Mouse (Mus musculus) cerebellum, adult 2 months (tissue): Measurements from ENCODE around the gene Hdac9.

ENCODE experiments used
- CTCF ChIP-seq: fragments of 200-500 bp; IDR thresholded peaks from 2 replicates; pipeline ENCODE4 v1.5.1; 2011; ENCODE audit warnings: low read depth, mild to moderate bottlenecking, control low read depth, low read length, moderate library complexity, borderline replicate concordance; ENCODE audit not compliant: insufficient read depth
- POLR2A ChIP-seq: fragments of 200-500 bp; IDR thresholded peaks from 2 replicates; pipeline ENCODE4 v1.6.1; 2011; ENCODE audit warnings: low read length, control low read depth, borderline replicate concordance; ENCODE audit not compliant: insufficient read depth

GRCm38 (mm10) chr12:34747266-34747665 is 169.6 kb downstream of the Hdac9 start:
- TF ChIP-seq CTCF (no peak), POLR2A (no peak)
